Mouse (Mus musculus): Measurements from ENCODE around the gene Srpx2. TPM values are rescaled to one million over a fixed set of nuclear protein-coding genes. Genes with fewer than 3 reads are reported as not detected.

Srpx2 gene
- 1.2 and 1.4 TPM in 2 replicates for polyA plus RNA-seq (2015; fragmentation: Nextera tagmentation; extraction: Ambion mirVana)

DNA sequence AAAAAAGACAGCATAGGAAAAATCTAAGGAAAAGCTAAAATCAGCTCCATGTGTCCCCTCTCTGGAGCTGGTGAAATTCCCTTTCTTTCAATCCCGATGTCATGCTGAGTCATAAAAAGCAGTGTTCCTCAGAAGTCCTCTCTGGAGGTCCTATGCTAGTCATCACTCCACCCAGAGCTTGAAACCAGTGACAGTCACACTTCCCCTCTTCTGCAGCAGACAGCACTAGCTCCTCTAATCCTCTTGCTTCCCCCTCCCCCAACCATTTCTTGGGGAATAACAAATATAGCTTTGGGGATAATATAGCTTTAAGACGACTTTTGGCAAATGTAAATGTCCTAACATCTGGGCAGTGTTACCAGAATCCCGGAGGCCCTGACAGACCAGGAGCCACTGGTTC, at the start of gene Srpx2:
Gene Srpx2, plus strand, starts transcription at position 166 of the 400 bp plus-strand sequence.
- H3K4me1 ChIP-seq (replicated peaks): no peaks in the 10 kb centered on the region
- H3K4me3 ChIP-seq: no peak within 1 kb of the TSS
- no peak within 1 kb of the TSS for H3K27ac ChIP-seq (replicated peaks)
- no peaks in the 10 kb centered on the region for H3K36me3 ChIP-seq
- no peak within 1 kb of the TSS for H3K4me2 ChIP-seq
- H3K9me3 ChIP-seq: no peaks in the 10 kb centered on the region
- 37% methylated on average over 3 of the region's 3 CpGs for WGBS
- 0 out of 2 replicates have a peak, but pooled peaks cover 3% of the 10 kb centered on the region for H3K27me3 ChIP-seq
- ATAC-seq (ENCODE audit: low FRiP score, low read depth): no peak
- no peak within 1 kb of the TSS for H3K9ac ChIP-seq

DNA sequence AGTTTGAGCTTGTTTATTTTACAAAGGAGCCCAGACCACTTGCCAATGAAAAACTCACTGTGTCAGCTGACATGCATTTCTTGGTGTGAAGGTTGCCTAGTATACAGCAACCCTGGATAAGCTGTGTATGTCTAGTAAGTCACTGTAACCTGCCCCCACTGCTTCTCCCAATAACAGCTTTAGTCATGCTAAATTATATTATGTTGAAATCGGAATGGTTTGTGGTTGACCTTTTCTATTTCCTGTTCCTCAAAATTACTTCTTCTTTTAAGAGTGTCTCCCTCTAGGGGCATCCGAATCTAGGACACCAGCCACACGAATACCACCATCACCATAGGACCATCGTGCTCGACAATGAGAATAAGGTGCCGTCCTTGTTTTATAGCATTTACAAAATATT, 38.5 kb upstream of the Srpx2 start:
- no peaks in the 10 kb centered on the region for H3K36me3 ChIP-seq
- no peak overlapping the region for H3K4me2 ChIP-seq
- no peak overlapping the region for H3K27ac ChIP-seq (replicated peaks)
- H3K9ac ChIP-seq: no peak overlapping the region
- no peaks in the 10 kb centered on the region for H3K27me3 ChIP-seq
- H3K4me1 ChIP-seq (replicated peaks): no peaks in the 10 kb centered on the region
- H3K4me3 ChIP-seq: no peak overlapping the region
- ATAC-seq (ENCODE audit: low FRiP score, low read depth): no peak
- H3K9me3 ChIP-seq: no peaks in the 10 kb centered on the region
- 91% methylated on average over 6 of the region's 6 CpGs for WGBS

DNA sequence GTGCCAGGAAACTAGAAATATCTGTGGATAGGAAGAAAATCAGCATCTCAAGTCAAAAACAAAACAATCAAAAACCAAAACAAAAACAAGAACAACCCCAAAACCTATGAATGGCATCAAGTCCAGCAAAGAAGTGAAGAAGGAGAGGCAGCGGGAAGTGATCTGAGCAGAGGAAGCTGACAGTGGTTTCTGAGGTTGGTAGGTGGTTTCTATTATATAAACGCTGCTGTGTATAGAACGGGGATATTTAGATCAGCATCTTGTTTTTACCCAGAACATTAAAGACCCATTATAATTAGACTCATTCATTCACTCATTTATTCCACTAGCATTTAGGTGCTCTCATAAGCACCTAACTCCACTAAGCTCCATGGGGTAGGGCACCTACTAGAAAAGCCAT, 20.9 kb upstream of the Srpx2 start:
- 94% methylated on average over 3 of the region's 3 CpGs for WGBS
- H3K4me3 ChIP-seq: no peak overlapping the region
- H3K27me3 ChIP-seq: no peaks in the 10 kb centered on the region
- no peak for ATAC-seq (ENCODE audit: low FRiP score, low read depth)
- H3K36me3 ChIP-seq: peaks cover 12% of the 10 kb centered on the region; the same call in 1 of the 2 replicates
- no peak overlapping the region for H3K27ac ChIP-seq (replicated peaks)
- H3K9me3 ChIP-seq: no peaks in the 10 kb centered on the region
- H3K4me2 ChIP-seq: no peak overlapping the region
- no peak overlapping the region for H3K9ac ChIP-seq
- H3K4me1 ChIP-seq (replicated peaks): no peaks in the 10 kb centered on the region

DNA sequence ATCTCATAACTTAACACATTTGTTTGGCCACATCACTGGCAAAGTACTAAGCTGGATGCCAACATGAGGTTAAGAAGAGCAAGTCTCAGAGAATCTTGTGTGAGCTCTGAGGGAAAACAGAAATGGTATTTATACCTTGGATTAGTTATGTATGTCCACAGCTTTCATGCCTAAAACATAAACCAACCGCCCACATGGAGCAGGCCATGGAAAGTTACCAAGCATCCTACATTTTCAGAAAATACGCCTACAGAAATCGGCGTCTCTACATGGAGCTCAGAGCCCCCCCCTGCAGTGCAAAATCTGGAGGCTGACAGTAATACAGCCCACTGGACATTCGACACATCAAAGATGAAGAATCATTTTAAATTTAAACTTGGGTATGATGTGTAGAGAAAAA, 20.1 kb upstream of the Srpx2 start:
- H3K36me3 ChIP-seq: peaks cover 12% of the 10 kb centered on the region; the same call in 1 of the 2 replicates
- WGBS: 89% methylated on average over 5 of the region's 5 CpGs
- no peak for ATAC-seq (ENCODE audit: low FRiP score, low read depth)
- H3K27me3 ChIP-seq: no peaks in the 10 kb centered on the region
- H3K4me3 ChIP-seq: no peak overlapping the region
- no peak overlapping the region for H3K4me2 ChIP-seq
- no peaks in the 10 kb centered on the region for H3K9me3 ChIP-seq
- H3K9ac ChIP-seq: no peak overlapping the region
- no peak overlapping the region for H3K27ac ChIP-seq (replicated peaks)
- no peaks in the 10 kb centered on the region for H3K4me1 ChIP-seq (replicated peaks)

DNA sequence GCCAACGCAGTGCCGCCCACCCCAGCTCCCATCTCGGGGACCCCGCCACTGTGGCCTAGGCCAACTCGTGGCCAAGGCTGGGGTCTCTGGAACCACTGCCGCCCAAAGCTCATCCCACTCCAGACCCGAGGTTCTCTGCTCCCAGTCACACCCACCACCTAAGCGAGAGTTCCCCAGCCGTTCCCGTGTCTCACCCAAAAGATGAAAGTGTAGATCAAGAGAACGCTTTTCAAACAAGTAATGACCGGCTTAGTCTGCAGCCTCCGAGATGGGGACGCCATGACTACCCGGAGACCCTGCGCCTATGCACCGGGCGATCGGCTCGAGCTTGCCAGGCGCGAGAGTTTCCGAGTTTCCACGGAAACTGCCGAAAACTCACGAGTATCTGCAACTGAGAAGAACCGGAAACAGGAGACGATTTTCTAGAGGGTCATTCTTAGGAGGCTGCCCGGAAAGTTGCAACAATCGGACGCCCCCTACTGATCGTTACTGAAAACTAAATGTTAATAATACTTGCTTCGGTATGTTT, 10.1 kb upstream of the Srpx2 start, which contains the start of gene Tspan6:
Gene Tspan6, minus strand, starts transcription at position 416 of the 529 bp plus-strand sequence.
- peak within 1 kb of the TSS; percentile 55 for H3K4me2 ChIP-seq
- 23% methylated on average over 33 of the region's 33 CpGs for WGBS
- no peaks in the 10 kb centered on the region for H3K27me3 ChIP-seq

DNA sequence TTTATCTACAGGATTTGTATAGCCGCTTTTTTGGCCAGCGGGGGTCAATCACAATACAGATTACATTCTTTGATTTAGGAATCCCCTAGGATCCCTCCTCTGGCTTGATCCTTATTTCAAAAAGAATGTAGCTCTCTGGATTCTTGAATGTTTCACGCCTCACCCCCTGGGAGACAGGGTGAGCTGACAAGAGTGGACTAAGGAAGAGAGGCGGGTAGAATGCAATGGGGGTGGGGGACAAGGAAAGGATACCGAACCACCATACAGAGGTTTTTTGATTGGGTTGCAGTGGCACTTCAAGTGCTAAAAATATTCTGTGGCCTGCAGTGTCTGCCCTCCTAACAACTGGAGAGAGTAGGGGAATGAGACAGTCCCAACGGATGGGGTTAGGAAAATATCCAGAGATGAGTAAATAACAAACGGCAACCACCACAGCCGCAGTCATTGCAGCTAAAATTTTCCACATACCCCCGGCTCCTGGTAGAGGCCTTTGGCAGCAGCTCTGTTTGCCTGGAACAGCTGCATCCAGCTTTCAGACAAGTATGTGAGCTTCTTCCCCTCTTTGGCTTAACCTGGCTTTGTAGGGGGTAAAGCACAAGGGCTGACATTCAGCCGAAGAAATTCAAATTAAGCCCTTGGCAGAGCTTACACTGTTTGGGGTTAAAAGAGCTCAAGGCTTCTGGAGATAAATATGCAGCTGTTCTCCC, 3.3 kb downstream of the Srpx2 start:
- H3K4me3 ChIP-seq: no peak overlapping the region
- H3K4me2 ChIP-seq: no peak overlapping the region
- H3K9me3 ChIP-seq: no peaks in the 10 kb centered on the region
- WGBS: 34% methylated on average over 10 of the region's 10 CpGs
- H3K27ac ChIP-seq (replicated peaks): no peak overlapping the region
- H3K36me3 ChIP-seq: no peaks in the 10 kb centered on the region
- H3K27me3 ChIP-seq: 0 out of 2 replicates have a peak, but pooled peaks cover 3% of the 10 kb centered on the region
- no peak overlapping the region for H3K9ac ChIP-seq
- no peaks in the 10 kb centered on the region for H3K4me1 ChIP-seq (replicated peaks)
- no peak for ATAC-seq (ENCODE audit: low FRiP score, low read depth)

More for the DNA sequence above, 10.1 kb upstream of the Srpx2 start, which contains the start of gene Tspan6:
- H3K36me3 ChIP-seq: peaks cover 15% of the 10 kb centered on the region
- peak within 1 kb of the TSS; percentile 59 for H3K4me3 ChIP-seq
- peak within 1 kb of the TSS; percentile 73 for H3K9ac ChIP-seq
- no peaks in the 10 kb centered on the region for H3K4me1 ChIP-seq (replicated peaks)
- H3K27ac ChIP-seq (replicated peaks): peak within 1 kb of the TSS; percentile 79
- H3K9me3 ChIP-seq: no peaks in the 10 kb centered on the region
- ATAC-seq (ENCODE audit: low FRiP score, low read depth): peak; percentile 97

DNA sequence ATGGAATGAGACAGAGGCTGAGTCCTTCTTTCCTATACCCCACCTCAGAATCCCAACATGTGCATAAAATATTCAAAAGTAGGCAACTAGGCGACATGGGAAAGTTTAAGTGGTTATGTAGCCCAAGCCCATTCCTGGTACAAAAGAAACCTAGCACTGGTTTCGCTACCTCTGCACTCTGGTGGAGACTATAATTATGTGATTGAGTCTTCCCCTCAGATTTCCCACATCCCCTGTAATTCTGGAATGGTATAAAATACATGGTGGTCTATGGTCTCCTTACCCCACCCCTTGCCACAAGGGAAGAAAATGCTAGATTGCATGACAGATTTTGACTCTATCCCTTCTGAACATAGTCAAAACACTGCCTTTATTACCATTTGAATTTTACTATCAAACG, 4.8 kb downstream of the Srpx2 start:
- no peaks in the 10 kb centered on the region for H3K4me1 ChIP-seq (replicated peaks)
- H3K36me3 ChIP-seq: no peaks in the 10 kb centered on the region
- 0 out of 2 replicates have a peak, but pooled peaks cover 3% of the 10 kb centered on the region for H3K27me3 ChIP-seq
- no peak overlapping the region for H3K9ac ChIP-seq
- no peak overlapping the region for H3K4me2 ChIP-seq
- no peak for ATAC-seq (ENCODE audit: low FRiP score, low read depth)
- no peaks in the 10 kb centered on the region for H3K9me3 ChIP-seq
- WGBS: 84% methylated on average over 3 of the region's 3 CpGs
- H3K4me3 ChIP-seq: no peak overlapping the region
- no peak overlapping the region for H3K27ac ChIP-seq (replicated peaks)

DNA sequence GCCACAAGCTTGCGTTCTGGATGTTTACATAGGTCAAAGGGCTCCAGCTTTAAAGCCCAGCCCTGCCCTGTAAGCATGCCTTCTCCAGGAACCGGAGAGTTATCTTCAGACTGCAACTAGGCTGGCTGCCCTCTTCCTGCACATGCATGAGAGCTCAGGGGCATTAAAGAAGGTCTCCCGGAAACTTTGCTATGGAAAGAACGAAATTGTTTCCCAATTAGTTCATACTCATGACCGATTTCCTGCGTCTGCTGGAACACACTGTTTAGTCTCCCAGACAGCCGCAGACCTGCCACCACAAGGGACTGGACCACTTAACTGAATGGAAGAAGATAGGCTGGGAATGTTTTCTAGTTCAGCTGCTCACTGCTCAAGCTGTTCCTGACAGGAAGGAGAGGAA, 6.0 kb downstream of the Srpx2 start:
- H3K27me3 ChIP-seq: 0 out of 2 replicates have a peak, but pooled peaks cover 3% of the 10 kb centered on the region
- 72% methylated on average over 7 of the region's 7 CpGs for WGBS
- H3K27ac ChIP-seq (replicated peaks): no peak overlapping the region
- no peaks in the 10 kb centered on the region for H3K36me3 ChIP-seq
- H3K4me3 ChIP-seq: no peak overlapping the region
- H3K9ac ChIP-seq: no peak overlapping the region
- no peaks in the 10 kb centered on the region for H3K4me1 ChIP-seq (replicated peaks)
- ATAC-seq (ENCODE audit: low FRiP score, low read depth): no peak
- H3K9me3 ChIP-seq: no peaks in the 10 kb centered on the region
- no peak overlapping the region for H3K4me2 ChIP-seq

DNA sequence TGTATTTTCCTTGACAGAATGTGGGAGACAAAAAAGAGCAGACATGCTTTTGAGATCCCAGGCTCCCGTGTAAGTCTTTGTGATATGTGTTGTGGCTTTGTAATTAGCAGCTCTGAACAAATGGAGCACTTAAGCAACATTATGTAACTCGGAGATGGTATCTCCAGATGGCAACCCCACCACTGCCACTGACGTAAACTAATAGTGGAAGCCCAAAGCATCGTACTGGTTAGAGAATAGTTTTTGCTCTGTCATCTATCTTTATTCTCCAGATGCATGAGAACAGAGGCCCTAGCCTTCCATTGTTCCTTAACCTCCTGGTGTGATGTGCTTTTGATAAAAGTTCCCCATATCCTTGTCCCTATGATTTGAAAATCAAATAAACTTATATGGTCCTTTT, 13.0 kb downstream of the Srpx2 start:
- no peak for ATAC-seq (ENCODE audit: low FRiP score, low read depth)
- Histone ChIP-seq H3K9me3 (no peaks in the 10 kb centered on the region), H3K4me3 (no peak overlapping the region), H3K27me3 (no peaks in the 10 kb centered on the region), H3K4me1 (replicated peaks) (no peaks in the 10 kb centered on the region), H3K9ac (no peak overlapping the region), H3K4me2 (no peak overlapping the region), H3K27ac (replicated peaks) (no peak overlapping the region), H3K36me3 (no peaks in the 10 kb centered on the region)
- WGBS: 69% methylated on average over 4 of the region's 4 CpGs

DNA sequence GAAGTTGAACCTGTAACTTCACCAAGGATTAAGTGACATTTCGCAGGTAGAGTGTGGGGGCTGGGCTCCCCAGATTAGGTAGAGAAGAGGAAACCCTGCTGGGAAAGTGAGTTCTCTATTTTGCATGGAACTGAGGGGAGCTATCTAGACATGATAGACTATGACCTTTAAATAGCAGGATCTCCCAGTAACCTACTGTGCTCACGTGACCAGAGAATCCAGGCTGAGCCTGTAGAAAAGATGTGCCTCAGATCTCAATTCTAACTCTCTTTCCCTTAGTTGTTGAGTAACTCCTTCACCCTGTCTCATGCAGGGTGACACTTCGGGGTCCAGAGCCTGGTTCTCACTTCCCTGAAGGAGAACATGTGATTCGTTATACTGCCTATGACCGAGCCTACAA, 18.5 kb downstream of the Srpx2 start:
- Histone ChIP-seq H3K4me3 (no peak overlapping the region), H3K4me2 (no peak overlapping the region), H3K27ac (replicated peaks) (no peak overlapping the region), H3K36me3 (no peaks in the 10 kb centered on the region), H3K9me3 (no peaks in the 10 kb centered on the region), H3K27me3 (no peaks in the 10 kb centered on the region), H3K9ac (no peak overlapping the region), H3K4me1 (replicated peaks) (no peaks in the 10 kb centered on the region)
- ATAC-seq (ENCODE audit: low FRiP score, low read depth): no peak
- 80% methylated on average over 5 of the region's 5 CpGs for WGBS

DNA sequence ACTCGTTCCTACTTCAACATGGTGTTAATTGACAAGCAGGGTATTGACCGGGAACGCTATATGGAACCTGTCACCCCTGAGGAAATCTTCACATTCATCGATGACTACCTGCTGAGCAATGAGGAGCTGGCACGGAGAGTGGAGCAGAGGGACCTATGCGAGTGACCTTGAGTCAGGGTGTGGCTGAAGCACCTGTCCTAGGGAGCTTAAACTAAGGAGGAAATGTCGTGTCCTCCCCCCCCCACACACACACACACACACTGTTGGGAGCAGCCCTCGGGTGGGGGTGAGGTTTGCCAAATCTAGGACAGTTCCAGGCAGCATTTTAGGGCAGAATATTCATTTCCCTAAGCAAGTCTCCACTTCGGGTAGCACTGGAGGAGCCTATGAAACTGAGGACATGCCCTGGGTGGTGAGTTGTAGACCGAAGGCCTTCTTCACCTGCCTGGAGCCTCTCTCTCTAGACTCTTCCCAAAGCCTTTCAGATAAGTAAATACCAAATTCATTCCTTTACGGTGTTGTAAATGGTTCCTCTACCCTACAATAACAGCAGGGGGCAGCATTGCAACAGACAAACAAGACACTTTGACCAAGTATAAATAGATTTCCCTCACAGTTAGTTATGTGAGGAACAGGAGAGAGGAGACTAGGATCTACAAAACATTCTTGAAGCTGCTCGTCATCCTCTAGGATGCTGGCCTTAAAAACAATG, 23.2 kb downstream of the Srpx2 start:
- ATAC-seq (ENCODE audit: low FRiP score, low read depth): 0 out of 2 replicates have a peak, but pooled peaks have one; percentile 54
- WGBS: 65% methylated on average over 12 of the region's 12 CpGs

DNA sequence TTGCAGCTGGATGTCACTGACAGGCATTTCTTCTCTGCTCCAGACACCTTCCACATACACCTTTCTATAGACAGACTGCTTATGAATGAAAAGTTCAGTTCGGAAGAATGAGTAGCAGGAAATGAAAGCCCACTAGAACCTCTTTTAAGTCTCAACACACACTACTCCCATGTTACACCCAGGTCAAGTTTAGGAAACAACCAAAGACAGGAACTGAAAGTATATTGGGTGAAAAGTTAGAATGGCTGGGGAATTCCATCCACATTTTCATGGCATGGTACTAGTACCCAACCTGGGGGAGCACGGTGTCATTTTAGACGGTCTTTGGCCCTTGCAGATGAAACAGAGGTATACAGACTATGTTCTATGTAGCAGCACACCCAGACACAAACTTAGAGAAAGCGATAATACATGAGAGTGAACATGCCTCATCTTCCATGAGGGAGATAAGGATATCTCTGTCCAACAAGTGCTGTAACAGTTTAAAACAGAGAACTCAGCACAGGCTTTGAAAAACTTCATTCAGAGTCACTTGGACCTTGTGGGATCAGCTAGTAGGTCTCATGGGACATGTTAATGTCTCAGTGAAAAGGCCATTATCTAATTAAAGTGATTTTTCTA, 28.5 kb downstream of the Srpx2 start:
- H3K4me1 ChIP-seq (replicated peaks): no peaks in the 10 kb centered on the region
- no peak overlapping the region for H3K4me3 ChIP-seq
- no peak overlapping the region for H3K27ac ChIP-seq (replicated peaks)
- WGBS: 90% methylated on average over 4 of the region's 4 CpGs
- no peak overlapping the region for H3K4me2 ChIP-seq
- no peaks in the 10 kb centered on the region for H3K9me3 ChIP-seq
- no peak for ATAC-seq (ENCODE audit: low FRiP score, low read depth)
- no peaks in the 10 kb centered on the region for H3K36me3 ChIP-seq
- H3K27me3 ChIP-seq: no peaks in the 10 kb centered on the region
- H3K9ac ChIP-seq: no peak overlapping the region

More for the DNA sequence above, 23.2 kb downstream of the Srpx2 start:
- no peaks in the 10 kb centered on the region for H3K36me3 ChIP-seq
- H3K27ac ChIP-seq (replicated peaks): no peak overlapping the region
- no peak overlapping the region for H3K4me2 ChIP-seq
- H3K4me1 ChIP-seq (replicated peaks): no peaks in the 10 kb centered on the region
- no peak overlapping the region for H3K9ac ChIP-seq
- H3K27me3 ChIP-seq: no peaks in the 10 kb centered on the region
- no peaks in the 10 kb centered on the region for H3K9me3 ChIP-seq
- H3K4me3 ChIP-seq: no peak overlapping the region
